Comparison of ENCODE assay signal across 8 mouse cellular contexts in genomic region chr8:94857346-94858173, GRCm38 (mm10). TPM values are rescaled to one million over a fixed set of nuclear protein-coding genes. Genes with fewer than 3 reads are reported as not detected.
DNase-seq lines count a peak whose midpoint lies in the region; ATAC-seq and TF ChIP-seq lines count a peak whose summit lies in the region.

Gene Polr2c (plus strand): TSS chr8:94857450.

- peaks cover 16% of the 10 kb centered on the region for H3K4me1 ChIP-seq in hindbrain, embryonic 16.5 days (ENCODE audit: control insufficient read depth, insufficient read depth, low read depth, low read length)

- H3K27me3 ChIP-seq in hindbrain, embryonic 16.5 days (replicated peaks; ENCODE audit: control insufficient read depth, insufficient read depth, low read length): no peaks in the 10 kb centered on the region

- peak within 1 kb of the TSS; percentile 93 for H3K27ac ChIP-seq in gastrocnemius, adult 2 months
- peak within 1 kb of the TSS; percentile 83 for H3K27ac ChIP-seq in hindbrain, embryonic 16.5 days (ENCODE audit: low read depth, low read length)

- H3K9me3 ChIP-seq in hindbrain, embryonic 16.5 days (ENCODE audit: control insufficient read depth, low read length): no peaks in the 10 kb centered on the region

- no peak; the same call in 1 of the 2 replicates for TF ChIP-seq CTCF in gastrocnemius, adult 2 months (IDR thresholded peaks at IDR 0.05)

- ATAC-seq in hindbrain, embryonic 16.5 days: peak; percentile 84

- peak; percentile 88 for DNase-seq in T-cell, adult 2 months (ENCODE audit: low spot score)
- DNase-seq in cerebellum, postnatal 4 days (ENCODE audit: low spot score in 2 of 2): peak; percentile 93 to 95
- peak; percentile 93 for DNase-seq in gastrocnemius, adult 2 months
- peak; percentile 93 to 96 for DNase-seq in left cerebral cortex, adult 18-20 months (ENCODE audit: low spot score in 2 of 2)
- peak; percentile 90 to 93 for DNase-seq in lung, postnatal 4 days
- DNase-seq in retina, postnatal 1 day: peak; percentile 90
- peak; percentile 96 for DNase-seq in thymus, postnatal 4 days

- peak within 1 kb of the TSS; percentile 100 for H3K4me3 ChIP-seq in gastrocnemius, adult 2 months
- H3K4me3 ChIP-seq in hindbrain, embryonic 16.5 days (ENCODE audit: low read length): peak within 1 kb of the TSS; percentile 95

- under 1% methylated on average over 68 of the region's 68 CpGs for WGBS in hindbrain, embryonic 16.5 days

- H3K4me2 ChIP-seq in hindbrain, embryonic 16.5 days (ENCODE audit: low read length): peak within 1 kb of the TSS; percentile 80

- H3K36me3 ChIP-seq in hindbrain, embryonic 16.5 days (ENCODE audit: control insufficient read depth, insufficient read depth, low read length): peaks cover 22% of the 10 kb centered on the region

- intact Hi-C loops in gastrocnemius, adult 2 months (cut with DNase I): no loop called here

- H3K9ac ChIP-seq in hindbrain, embryonic 16.5 days (ENCODE audit: low read depth, low read length): peak within 1 kb of the TSS; percentile 91

RNA-seq across cellular contexts. Expression of gene Polr2c, which starts in this region (rescaled TPM):
- 10 to 100 TPM; 47.3 to 49.8 TPM for total RNA-seq in gastrocnemius, adult 2 months (2021)
- 109 and 119 TPM in 2 replicates for polyA plus RNA-seq in hindbrain, embryonic 16.5 days (2015; fragmentation: Nextera tagmentation; extraction: Ambion mirVana)
- 10 to 100 TPM; 74.5 to 75.7 TPM for total RNA-seq in left cerebral cortex, adult 18-20 months (2021)

Comparison
In these comparisons a context has a peak if more than half of its experiments do, and no peak if none do; other contexts are left out.
1. Peak in every context shown above with its lines: DNase-seq, ATAC-seq, H3K4me3 ChIP-seq and H3K27ac ChIP-seq.